Mouse (Mus musculus): ENCODE data around the gene Myo19.
"Not testable (repeated sequence)": the region's sequence is repeated elsewhere in the genome, so short reads cannot be mapped to it uniquely, and the experiment has no call there.

Gene Myo19

GRCm38 (mm10) chr11:84879772-84880464, at the start of gene Myo19, which contains the start of gene Pigw:
TSS of gene Myo19 (plus strand) at chr11:84880148.
TSS of gene Pigw (minus strand) at chr11:84880285.
- peak; percentile 76 to 81 for DNase-seq (ENCODE audit: low spot score in 2 of 2)

DNA sequence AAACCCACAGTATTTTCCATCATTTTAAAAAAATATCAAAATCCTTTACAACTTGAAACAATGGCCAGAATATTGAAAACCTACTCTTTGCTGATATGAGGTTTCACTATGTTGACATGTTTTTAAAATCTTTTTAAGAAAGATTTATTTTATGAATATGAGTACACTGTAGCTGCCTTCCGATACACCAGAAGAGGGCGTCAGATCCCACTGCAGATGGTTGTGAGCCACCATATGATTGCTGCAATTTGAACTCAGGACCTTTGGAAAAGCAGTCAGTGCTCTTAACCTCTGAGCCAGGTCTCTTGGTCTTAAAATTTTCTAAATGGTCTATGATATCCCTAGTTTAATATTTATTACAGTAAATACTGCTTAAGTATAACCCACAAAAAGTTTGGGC, 40.6 kb upstream of the Myo19 start:
- no peak for DNase-seq (ENCODE audit: low spot score in 2 of 2)

GRCm38 (mm10) chr11:84846741-84847474, 33.0 kb upstream of the Myo19 start:
- no peak for DNase-seq (ENCODE audit: low spot score in 2 of 2)

- no peak for DNase-seq (ENCODE audit: low spot score in 2 of 2)
These were observed 32.4 kb upstream of the Myo19 start for GRCm38 (mm10) chr11:84847475-84848090.

- DNase-seq (ENCODE audit: low spot score in 2 of 2) = no peak
These were observed 24.7 kb upstream of the Myo19 start for GRCm38 (mm10) chr11:84855285-84855684.

DNA sequence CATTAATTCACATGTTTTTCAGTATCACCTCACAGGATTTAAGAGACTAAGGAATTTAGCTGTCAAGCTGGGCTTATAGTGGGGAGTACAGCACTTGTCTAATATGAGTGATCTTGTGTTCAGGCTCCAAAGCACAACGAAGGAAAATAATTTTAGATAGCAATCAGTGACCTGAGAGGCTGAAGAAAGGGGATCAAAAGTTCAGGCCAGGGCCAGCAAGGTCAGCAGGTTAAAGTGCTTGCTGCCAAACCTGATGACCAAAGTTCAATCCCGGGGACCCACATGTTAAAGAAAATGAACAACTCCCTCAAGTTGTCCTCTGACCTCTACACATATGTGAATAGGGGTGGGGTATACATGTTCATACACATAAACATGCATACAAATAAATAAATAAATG, 14.7 kb upstream of the Myo19 start:
- no peak for DNase-seq (ENCODE audit: low spot score in 2 of 2)

- no peak for DNase-seq (ENCODE audit: low spot score in 2 of 2)
These were observed 12.4 kb upstream of the Myo19 start for GRCm38 (mm10) chr11:84867586-84867985.

DNA sequence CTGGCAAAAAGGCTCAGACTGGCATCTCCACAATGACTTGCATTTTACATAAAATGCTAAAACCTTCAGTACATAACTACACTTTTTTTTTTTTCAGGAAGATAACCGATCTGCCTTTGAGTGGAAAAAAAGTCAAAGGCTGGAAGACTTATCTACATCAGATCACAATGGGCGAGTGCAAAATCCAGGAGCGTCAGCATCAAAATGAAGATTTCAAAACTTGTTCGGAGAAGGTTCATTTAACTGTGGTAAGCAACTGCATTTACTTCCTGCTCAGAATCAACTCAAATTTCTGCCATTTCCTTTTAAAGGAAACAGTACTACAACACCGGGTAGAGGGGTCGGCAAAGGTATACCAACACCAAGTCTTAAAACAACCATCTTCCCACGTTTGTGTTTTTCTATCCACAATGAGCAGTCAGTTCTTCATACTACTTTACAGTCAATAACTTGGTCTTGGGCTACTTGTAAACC, 11.1 kb upstream of the Myo19 start:
- DNase-seq (ENCODE audit: low spot score in 2 of 2) = no peak

- DNase-seq (ENCODE audit: low spot score in 2 of 2) = peak; percentile 92
These were observed 10.3 kb upstream of the Myo19 start for GRCm38 (mm10) chr11:84869537-84870232.

DNA sequence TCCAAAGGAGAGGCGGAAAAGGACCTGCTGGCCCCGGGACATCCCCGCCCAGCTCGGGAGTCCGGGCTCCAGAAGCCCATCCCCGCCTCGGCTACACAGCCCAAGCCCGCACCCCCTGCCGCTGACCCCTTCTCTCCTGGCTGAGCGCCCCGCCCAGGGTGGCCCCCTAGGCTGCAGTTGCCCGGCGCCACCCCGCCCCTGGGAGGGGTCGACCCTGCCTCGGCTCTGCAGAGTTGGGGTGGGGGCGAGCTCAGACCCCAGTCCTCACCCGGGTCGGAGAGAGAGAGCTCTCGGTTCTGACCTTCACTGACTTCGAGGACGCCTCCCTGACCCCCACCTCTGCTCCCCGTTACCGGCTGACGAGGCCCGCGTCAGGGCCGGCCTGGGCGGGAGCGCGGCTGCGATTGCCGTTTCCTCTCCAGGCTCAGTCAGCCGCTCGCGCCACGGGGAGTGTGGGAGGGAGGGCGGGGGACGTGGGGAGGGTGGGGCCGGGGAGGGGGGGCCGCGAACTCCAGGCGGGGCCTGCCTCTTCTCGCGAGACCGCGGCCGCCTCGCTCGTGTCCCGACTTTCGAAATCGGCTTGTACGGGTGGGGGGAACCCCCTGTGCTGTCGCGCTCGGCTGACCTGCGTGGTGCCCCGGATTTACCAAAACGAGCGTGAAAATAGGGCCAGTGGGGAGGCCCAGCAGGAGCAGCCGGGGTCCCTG, 9.5 kb upstream of the Myo19 start, which contains the start of gene Ggnbp2:
Gene Ggnbp2 (minus strand): TSS at position 481 of the 707 bp plus-strand sequence.
- DNase-seq (ENCODE audit: low spot score in 2 of 2) = peak; percentile 93 to 94

GRCm38 (mm10) chr11:84871046-84871445, 8.9 kb upstream of the Myo19 start:
- no peak for DNase-seq (ENCODE audit: low spot score in 2 of 2)

DNA sequence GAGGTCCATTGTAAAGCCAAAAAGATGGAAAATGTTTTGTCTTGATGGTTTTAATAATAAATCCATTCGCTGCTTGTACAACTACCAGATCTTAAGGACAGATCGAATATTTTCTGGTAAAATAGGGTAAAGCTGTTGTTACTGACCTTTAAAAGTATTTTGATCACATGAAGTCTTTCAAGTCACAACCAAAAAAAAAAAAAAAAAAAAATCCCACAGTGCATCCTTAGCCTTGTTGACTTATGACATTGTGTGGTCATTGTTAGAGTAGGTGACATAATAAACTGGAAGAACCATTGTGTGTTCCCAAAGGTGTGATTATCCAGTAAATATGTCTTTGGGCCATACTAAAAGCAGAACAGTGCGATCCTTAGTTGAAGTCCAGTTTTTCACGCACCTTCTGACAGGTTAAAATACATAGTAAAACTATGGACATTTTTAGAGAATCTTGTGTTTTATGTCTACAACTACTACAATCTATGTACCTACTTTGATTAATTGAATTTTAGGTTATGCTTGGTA, 8.3 kb upstream of the Myo19 start:
- DNase-seq (ENCODE audit: low spot score in 2 of 2) = no peak

DNA sequence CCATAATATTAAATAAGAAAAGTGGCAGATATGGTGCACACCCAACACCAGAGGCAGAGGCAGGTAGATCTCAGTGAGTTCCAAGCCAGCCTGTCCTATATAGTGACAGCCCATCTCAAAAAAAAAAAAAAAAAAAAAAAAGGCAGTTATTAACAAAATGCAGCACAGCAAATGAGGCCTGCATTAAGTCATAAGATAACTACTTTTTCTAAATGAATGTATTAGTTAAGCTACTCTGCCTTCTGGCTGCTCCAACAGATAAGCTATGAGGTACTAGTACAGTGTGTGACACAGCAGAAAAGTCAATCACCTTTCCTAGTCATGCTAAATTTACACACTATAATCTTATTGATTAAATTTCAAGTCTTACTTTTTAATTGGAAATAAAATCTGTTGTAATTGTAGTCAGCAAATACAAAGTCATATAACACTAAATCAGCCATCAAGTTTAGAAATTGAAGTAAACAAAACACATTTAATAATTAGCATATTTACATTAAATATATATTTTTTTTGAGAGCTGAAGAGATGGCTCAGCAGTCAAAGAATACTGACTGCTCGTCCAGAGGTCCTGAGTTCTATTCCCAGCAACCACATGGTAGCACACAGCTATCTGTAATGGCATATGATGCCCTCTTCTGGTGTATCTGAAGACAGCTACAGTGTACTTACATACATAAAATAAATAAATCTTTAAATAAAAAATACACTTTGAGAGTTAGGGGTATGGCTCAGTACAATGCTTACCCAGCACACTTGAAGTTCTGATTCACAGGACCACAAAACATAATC, 6.7 kb upstream of the Myo19 start:
- DNase-seq (ENCODE audit: low spot score in 2 of 2) = no peak

DNA sequence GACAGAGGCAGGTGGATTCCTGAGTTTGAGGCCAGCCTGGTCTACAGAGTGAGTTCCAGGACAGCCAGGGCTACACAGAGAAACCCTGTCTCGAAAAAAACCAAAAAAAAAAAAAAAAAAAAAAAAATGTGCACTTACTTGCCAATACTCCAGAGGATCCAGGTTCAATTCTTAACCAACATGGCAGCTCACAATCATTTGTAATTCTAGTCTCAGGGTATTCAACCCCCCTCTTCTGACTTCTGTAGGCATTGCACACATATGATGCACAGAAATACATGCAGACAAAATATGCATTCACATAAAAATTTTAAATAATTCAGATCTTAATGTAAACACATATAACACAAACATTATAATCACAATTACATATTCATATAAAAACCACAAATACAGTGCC, 3.9 kb upstream of the Myo19 start:
- DNase-seq (ENCODE audit: low spot score in 2 of 2) = not testable (repeated sequence)

GRCm38 (mm10) chr11:84879007-84879771, 759 bp upstream of the Myo19 start:
- DNase-seq (ENCODE audit: low spot score in 2 of 2) = no peak

GRCm38 (mm10) chr11:84880465-84880961, 565 bp downstream of the Myo19 start:
- DNase-seq (ENCODE audit: low spot score in 2 of 2) = peak; percentile 50 to 58

DNA sequence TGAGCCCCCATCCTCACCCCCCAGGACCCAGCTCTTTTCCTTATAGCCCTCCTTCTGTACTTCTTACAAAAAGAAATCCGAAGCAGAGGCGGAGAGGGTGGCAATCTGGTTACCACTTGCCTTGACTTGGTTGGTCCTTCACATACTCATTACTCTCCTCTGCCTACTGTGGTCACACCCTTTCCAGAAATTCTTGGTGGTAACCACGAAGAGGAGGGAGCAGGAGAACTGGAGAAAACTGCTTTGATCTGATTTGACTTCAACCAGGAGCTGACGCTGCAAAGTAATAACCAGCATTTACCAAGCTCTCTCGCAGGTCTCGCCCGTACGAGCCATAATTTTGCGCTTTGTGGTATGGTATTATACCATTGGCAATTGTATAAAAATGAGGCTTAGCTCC, 1.0 kb downstream of the Myo19 start:
- no peak for DNase-seq (ENCODE audit: low spot score in 2 of 2)

- no peak for DNase-seq (ENCODE audit: low spot score in 2 of 2)
These were observed 2.4 kb downstream of the Myo19 start for GRCm38 (mm10) chr11:84882346-84882745.

GRCm38 (mm10) chr11:84885238-84885637, 5.3 kb downstream of the Myo19 start:
- DNase-seq (ENCODE audit: low spot score in 2 of 2) = no peak
